Mouse (Mus musculus) cerebellum, adult 18-20 months (tissue): ENCODE measurements at regions not wholly inside any gene's neighbourhood (a gene's known extent, or its start where the extent isn't known, plus 50 kb on each side); places are given as distances from the start of the nearest gene placed in this dataset.

Experiments used
- DNase-seq, 2 experiments: peaks; one replicate each; pipeline ENCODE4 v3.0.0; 2021

- no peak for DNase-seq
These were observed 151.6 kb upstream of the Adamts9 start for GRCm38 (mm10) chr6:93094730-93095360.

GRCm38 (mm10) chr6:93093770-93094169, 150.5 kb upstream of the Adamts9 start:
- no peak for DNase-seq

DNA sequence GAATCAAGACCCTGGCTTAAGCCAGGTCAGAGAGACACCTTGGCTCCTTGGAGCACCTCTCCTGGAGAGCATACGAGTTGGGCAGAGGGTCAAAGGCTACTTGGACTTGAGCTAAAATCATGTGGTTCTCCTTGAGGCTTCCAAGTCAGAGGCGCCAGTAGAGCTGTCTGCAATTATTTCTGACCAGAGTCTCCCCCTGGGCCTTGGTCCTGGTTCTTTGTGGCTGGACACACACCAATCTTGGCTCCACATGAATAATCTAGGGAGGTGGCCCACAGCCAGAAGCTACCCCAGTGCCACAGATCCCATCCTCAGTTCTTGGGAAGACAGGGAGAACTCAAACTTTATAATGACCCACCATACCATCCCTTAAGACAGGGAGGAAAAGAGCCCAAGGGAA, 144.0 kb upstream of the Adamts9 start:
- no peak for DNase-seq

DNA sequence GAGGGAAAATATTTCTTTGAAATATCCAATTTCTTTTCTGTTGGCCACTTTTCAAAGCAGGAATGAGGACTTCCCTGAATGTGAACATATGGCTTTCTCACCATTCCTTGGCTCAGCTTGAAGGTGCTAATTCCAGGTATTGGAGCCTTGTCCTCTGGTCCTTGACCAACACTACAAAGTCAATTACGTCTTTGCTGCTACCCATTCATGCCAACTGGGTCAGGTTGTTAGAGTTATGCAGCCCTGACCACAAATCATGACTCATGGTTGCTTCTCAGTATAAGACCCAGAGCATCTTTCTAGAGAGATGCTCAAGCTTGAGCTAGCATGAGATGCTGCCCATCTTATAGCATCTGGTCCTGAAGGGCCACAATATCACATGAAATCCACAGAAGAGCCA, 141.0 kb upstream of the Adamts9 start:
- no peak for DNase-seq

DNA sequence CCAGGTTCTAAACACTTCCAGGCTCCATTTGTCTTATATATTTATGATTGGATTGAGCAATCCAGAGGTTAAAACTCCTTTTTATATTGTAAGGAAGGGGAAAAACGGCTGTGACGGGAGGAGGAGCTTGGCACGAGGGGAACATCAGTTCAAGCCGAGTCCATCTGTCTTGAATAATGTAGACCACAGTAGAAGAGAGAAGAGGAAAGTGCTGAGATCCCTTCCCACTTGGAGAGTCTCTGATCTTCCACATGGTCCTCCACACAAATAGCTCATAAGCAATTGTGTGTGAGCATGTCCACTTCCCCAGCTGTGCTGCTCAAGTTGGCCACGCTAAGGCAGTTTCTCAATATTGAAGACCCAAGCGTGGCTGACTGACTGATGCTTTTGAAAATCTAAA, 140.4 kb upstream of the Adamts9 start:
- no peak for DNase-seq

DNA sequence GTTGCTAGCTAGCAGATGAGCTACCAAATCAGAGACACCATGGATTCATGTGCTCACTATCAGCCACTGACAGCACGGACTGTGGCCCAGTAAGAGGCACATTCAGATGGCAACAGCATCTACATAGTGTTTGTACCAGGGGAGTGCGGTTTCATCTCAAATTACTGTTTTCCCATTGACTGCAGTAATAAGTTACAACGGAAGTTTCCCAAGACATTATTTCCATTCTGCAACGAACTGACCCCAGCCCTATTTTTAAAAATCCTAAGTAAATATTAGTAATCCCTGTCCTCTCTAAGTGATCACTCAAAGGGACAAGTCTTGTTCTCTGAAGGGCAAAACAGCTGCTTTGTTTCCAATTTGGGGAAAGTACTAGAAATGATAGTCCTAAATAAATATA, 138.9 kb upstream of the Adamts9 start:
- DNase-seq: no peak

GRCm38 (mm10) chr6:93076681-93077080, 133.4 kb upstream of the Adamts9 start:
- no peak for DNase-seq

DNA sequence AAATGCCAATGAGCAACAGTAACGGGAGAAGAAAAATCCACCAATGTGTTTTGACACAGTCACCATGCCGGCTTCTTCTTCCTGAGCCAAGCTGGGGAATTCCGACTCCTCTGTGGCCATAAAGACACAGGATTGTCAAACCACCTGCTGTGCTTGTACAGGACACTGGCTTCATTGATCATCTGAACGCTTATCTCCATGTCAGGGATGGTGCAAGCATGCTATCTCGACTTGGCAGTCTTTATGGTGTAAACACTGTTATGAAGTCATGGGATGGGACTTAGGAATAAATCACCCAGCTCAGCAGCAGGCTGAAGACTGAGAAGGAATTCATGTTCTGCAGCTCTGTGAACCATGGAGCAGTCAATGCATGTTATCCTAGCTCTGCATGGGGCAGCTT, 132.6 kb upstream of the Adamts9 start:
- DNase-seq: no peak

GRCm38 (mm10) chr6:93075011-93075410, 131.7 kb upstream of the Adamts9 start:
- DNase-seq: no peak

DNA sequence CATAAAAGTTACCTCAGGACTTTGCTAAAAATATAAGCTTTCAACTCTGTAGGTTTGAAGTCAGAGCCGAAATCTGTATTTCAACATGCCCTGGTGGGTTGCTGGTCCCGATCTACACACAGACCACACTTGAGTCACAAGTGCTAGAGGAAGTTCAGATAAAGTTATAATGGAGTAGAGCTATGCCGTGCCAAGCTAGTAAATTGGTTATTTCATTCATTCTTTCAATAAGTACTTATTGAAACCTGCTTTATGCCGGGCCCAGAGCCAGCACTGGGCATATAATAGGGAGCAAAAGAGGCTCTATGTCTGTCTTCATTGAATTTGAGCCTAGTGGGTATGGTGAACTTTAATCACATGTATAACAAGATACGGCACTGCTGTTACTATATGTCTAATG, 127.6 kb upstream of the Adamts9 start:
- no peak for DNase-seq

GRCm38 (mm10) chr6:93067808-93068207, 124.5 kb upstream of the Adamts9 start:
- no peak for DNase-seq

DNA sequence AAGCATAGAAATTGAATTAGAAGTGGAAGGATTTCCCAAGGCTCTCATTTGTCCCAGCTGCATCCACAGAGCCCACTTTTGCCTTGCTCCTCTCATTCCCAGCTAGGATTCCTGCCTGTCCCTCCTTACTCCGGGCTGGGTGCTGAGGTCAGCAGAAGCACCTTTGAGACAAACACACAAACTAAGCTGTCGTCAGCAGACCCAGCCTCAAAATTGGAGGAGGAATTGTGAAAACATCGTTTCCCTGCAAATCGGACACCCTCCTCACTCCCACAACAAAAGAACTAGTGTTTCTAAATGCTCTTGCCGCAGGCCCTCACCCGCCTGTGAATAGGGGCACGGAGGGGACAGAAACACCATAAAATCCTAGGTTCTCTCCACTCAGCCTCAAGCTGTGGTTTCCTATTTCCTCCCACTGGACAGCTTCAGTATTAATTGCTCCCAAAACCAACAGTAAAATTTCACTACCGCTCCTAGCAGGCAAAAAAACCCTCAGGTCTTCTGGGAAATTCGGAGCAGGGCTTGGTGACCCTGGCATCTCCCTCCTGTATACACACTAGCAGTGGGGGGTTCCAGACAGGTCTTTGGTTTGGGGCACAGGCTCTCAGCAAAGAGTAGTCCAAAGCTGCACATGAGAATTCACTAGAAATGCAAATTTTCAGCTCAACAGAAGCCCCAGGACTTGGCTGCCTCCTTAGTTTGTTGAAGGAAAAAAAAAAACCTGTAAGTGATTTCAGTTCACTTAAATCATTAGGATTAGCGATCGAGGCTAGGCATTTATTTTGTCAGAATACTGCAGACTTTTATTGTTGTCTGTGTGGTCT, 123.5 kb upstream of the Adamts9 start:
- DNase-seq: no peak

GRCm38 (mm10) chr6:93065917-93066552, 122.7 kb upstream of the Adamts9 start:
- DNase-seq: no peak

GRCm38 (mm10) chr6:93065366-93065765, 122.1 kb upstream of the Adamts9 start:
- DNase-seq: no peak

DNA sequence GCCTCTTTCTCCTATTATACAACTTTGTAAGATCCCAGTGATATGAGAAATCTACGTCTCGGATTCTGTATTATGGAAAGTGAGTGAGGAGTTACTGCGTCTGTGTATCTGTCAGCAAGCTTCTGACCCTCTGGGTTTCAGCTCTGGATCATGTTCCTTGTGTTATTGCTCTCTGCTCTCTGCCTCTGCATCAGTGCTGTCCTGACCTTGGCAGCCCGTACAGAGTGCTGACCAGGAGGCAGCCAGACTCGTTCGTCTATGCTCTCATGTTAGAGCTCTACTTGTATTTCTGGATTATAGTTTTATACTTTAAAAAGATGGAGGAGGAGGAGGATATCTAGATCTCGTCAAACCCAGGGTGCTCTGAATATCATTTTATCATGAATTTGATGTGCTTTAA, 121.1 kb upstream of the Adamts9 start:
- no peak for DNase-seq

- DNase-seq: no peak
These were observed 118.4 kb upstream of the Adamts9 start for GRCm38 (mm10) chr6:93061741-93062140.

- no peak for DNase-seq
These were observed 102.2 kb upstream of the Adamts9 start for GRCm38 (mm10) chr6:93045524-93045923.

DNA sequence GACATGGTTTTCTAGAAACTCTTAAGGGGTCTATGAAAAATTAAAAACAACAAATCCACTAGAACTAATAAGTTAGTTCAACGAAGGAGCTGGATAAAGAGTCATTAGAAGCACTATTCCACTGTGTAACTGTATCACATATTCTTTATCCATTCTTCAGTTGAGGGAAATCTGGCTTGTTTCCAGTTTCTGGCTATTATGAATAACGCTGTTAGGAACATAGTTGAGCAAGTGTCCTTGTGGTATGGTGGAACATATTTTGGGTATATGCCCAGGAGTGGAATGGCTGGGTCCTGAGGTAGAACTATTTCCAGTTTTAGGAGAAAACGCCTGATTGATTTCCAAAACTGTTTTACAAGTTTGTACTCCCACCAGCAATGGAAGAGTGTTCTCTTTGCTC, 97.7 kb upstream of the Adamts9 start:
- DNase-seq: no peak

DNA sequence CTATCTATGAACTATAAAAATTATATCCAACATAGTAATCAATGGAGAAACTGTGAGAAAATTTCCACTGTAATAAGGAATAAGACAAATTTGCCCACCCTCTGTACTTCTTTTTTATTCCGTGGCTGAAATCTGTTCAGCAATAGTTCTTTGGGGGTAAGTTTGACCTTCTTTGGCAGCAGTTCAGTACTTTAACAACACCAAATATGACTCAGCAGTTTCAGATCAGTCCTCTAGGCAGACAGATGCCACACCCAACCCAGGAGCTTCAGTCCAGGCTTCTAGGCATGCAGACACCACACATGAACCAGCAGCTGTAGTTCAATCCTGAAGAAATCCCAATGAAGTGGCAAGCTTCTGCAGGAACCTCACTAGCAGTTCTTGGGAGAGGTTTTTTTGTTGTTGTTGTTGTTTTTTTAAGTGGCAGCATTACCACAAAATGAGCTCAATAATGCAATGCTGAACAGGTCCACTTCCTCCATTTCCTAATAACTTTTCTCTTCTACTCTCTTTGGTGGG, 88.6 kb upstream of the Adamts9 start:
- DNase-seq: no peak

- DNase-seq: peak; percentile 3
These were observed 83.1 kb upstream of the Adamts9 start for GRCm38 (mm10) chr6:93026068-93027022.

DNA sequence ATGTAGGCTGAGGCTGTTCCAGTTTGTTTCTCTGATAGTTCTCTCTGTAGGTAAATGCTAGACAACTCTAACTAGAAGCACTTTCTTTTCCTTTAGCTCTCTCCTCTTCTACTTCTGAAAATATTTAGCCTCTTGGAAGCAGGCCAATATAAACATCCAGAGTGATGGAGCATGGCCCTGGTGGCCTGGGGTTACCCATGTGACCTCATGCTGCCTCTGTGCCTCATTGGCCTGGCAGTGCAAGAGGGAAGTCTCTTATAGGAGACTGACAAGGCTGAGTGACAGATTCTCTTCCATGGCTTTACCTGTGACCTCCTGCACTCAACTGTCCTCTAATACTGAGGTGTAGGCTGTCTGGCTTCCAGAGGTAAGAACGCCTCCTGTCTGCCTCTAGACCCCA, 71.2 kb upstream of the Adamts9 start:
- DNase-seq: no peak

DNA sequence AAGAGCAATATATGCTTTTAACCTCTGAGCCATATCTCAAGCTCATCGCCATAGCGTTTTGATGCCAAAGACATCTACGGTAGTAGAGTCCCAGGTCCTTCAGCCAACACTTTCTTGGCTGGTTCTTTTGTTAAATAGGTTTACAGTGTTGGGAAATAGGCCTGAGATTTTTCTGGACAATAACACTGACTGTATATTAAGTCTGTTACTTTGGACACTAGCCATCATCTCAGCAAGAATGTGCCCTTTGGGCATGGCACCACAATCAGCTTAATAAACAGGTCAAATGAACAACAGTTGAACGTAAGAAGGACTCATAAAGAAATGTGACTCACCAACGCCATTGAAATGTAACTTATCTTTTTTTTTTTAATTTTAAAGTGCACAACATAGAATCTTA, 68.6 kb upstream of the Adamts9 start:
- DNase-seq: no peak
